Mouse (Mus musculus): ENCODE measurements around the gene Cfap65.

GRCm38 (mm10) chr1:74857201-74857600 is 78.2 kb downstream of the Cfap65 start:
- TF ChIP-seq ZNF384 (IDR thresholded peaks at IDR 0.05; ENCODE audit: low read depth, low read length) (no peak), HCFC1 (IDR thresholded peaks at IDR 0.05; ENCODE audit: borderline replicate concordance, insufficient read depth, low read length) (no peak), ZC3H11A (IDR thresholded peaks at IDR 0.05; ENCODE audit: borderline replicate concordance, low read depth, low read length) (no peak), CHD2 (IDR thresholded peaks at IDR 0.05; ENCODE audit: low read depth, low read length) (no peak), MAFK (IDR thresholded peaks at IDR 0.05; ENCODE audit: insufficient read depth, low read depth, low read length) (no peak)
